Mouse (Mus musculus) bone marrow, adult 2 months (tissue): ENCODE data around the gene Eif2d. TPM values are rescaled to one million over a fixed set of nuclear protein-coding genes. Genes with fewer than 3 reads are reported as not detected.

ENCODE experiments used
- H3K27ac ChIP-seq: fragments of 200-500 bp; 2 replicates; pipeline ENCODE4 v1.5.1; 2012; ENCODE audit warnings: low read depth, mild to moderate bottlenecking, control low read depth, inconsistent platforms, low read length; ENCODE audit not compliant: control insufficient read depth, poor library complexity, insufficient read depth
- H3K4me1 ChIP-seq: fragments of 200-500 bp; 2 replicates; pipeline ENCODE4 v1.6.1; 2011; ENCODE audit warnings: low read length; ENCODE audit not compliant: control insufficient read depth, insufficient read depth
- H3K4me3 ChIP-seq: fragments of 200-500 bp; replicated peaks from 2 replicates; pipeline ENCODE3; 2011; ENCODE audit warnings: mild to moderate bottlenecking, low read depth, low read length, control low read depth; ENCODE audit not compliant: control insufficient read depth
- CTCF ChIP-seq: fragments of 200-500 bp; IDR thresholded peaks from 2 replicates; pipeline ENCODE4 v1.5.1; 2011; ENCODE audit warnings: low read length, control low read depth; ENCODE audit not compliant: control insufficient read depth, insufficient read depth
- POLR2A ChIP-seq: fragments of 200-500 bp; IDR thresholded peaks from 2 replicates; pipeline ENCODE4 v1.6.1; 2011; ENCODE audit warnings: low read depth, mild to moderate bottlenecking, control low read depth, low read length, borderline replicate concordance; ENCODE audit not compliant: control insufficient read depth
- WGBS: fragments of 180-500 bp; shearing (Covaris S2); methylation state at CpG from one replicate; pipeline ENCODE4 v1.1.7; 2018; 5-methylcytosine and 5-hydroxymethylcytosine counted together
- polyA plus RNA-seq: library from polyadenylated mRNA; stranded (reverse); fragments of >200 nt; gene quantifications from 2 replicates; pipeline ENCODE4 v1.2.4, GENCODE M21; 2011; ENCODE audit warnings: low replicate concordance; ENCODE audit not compliant: missing spikeins, insufficient read depth, insufficient read length

Eif2d gene
- polyA plus RNA-seq, 1 experiment = 25.3 TPM

DNA sequence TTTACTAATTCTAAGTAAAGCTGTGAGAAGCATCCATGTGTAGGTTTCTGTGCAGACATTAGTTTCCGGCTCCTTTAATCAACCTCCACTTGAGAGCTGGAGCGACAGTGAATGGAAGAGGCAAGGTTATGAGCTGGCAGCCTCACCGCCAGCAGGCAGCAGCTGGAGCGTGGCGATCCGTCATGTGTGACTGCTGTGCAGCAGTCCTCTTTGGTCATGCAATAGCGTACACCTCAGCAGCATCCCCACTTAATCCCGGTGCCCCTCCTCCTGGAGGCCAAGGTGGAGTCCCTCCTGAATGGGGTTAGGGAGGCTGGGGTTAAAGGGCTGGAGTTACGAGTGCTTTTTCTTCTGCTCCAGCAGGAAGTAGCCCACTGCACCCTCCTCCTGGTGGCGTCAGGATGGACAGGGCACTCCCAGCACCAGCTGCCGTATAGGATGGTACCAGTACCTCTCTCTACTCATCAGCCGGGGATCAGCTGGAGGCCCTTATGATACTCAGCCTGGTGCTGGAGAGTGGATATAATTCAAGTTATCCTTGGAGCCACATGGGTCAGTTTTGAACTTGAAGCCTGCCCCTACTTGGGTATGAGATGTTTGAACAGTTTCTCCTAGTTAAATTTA is 72.0 kb downstream of the Eif2d start:
- no peak overlapping the region for H3K4me3 ChIP-seq
- no peaks in the 10 kb centered on the region for H3K4me1 ChIP-seq
- 78% methylated on average over 12 of the region's 12 CpGs for WGBS
- TF ChIP-seq CTCF (no peak), POLR2A (no peak)
- no peak overlapping the region; the same call in 1 of the 2 replicates for H3K27ac ChIP-seq

- H3K4me1 ChIP-seq = no peaks in the 10 kb centered on the region
- WGBS = 64% methylated on average over 7 of the region's 7 CpGs
- TF ChIP-seq POLR2A (no peak), CTCF (no peak)
- H3K4me3 ChIP-seq = no peak overlapping the region
- no peak overlapping the region for H3K27ac ChIP-seq
These were observed 75.2 kb downstream of the Eif2d start for GRCm38 (mm10) chr1:131228225-131228624.

GRCm38 (mm10) chr1:131228659-131229058 is 75.7 kb downstream of the Eif2d start:
- Histone ChIP-seq H3K4me3 (no peak overlapping the region), H3K27ac (no peak overlapping the region), H3K4me1 (no peaks in the 10 kb centered on the region)
- TF ChIP-seq CTCF = no peak
- no peak for TF ChIP-seq POLR2A
- 58% methylated on average over 5 of the region's 5 CpGs for WGBS

DNA sequence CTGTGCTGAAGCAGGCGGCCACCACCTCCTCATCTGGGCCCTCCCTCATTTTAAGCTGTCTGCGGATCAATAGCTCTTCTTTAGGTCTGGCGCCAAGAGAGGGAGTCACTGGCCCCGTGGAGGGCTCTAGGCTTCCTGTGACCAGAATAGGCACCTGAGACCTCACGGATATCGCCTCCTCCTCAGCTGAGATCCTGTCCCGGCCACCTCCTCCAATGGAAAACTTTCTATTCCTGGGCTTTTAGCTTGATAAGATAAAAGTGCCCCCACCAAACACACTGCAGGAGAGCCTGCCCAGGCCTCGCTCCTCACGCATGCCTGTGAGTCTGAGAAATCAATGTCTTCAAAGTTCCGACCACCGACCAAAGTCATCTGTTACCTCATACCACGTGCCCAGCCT is 80.5 kb downstream of the Eif2d start:
- WGBS = 80% methylated on average over 12 of the region's 12 CpGs
- no peak for TF ChIP-seq POLR2A
- no peak for TF ChIP-seq CTCF

GRCm38 (mm10) chr1:131236077-131236476 is 83.1 kb downstream of the Eif2d start:
- no peak for TF ChIP-seq POLR2A
- no peak for TF ChIP-seq CTCF
- 42% methylated on average over 7 of the region's 7 CpGs for WGBS
- Histone ChIP-seq H3K4me1 (peaks cover 4% of the 10 kb centered on the region; the same call in 1 of the 2 replicates), H3K27ac (no peak overlapping the region), H3K4me3 (no peak overlapping the region)

More for the DNA sequence above, 80.5 kb downstream of the Eif2d start:
- peaks cover 3% of the 10 kb centered on the region; the same call in 1 of the 2 replicates for H3K4me1 ChIP-seq
- H3K27ac ChIP-seq = no peak overlapping the region
- no peak overlapping the region for H3K4me3 ChIP-seq

Other genes with a start within 250 kb of the Eif2d start
- gene Il20, start 241.7 kb upstream of the Eif2d start, polyA plus RNA-seq = not detected in 2 replicates
- gene Il19, start 213.1 kb upstream of the Eif2d start, polyA plus RNA-seq = not detected in 2 replicates
- gene Il10, start 133.3 kb upstream of the Eif2d start, polyA plus RNA-seq = 1.1 TPM in 1 of 2 replicates, not detected in the other
- gene Mapkapk2, start 55.4 kb upstream of the Eif2d start, polyA plus RNA-seq = 22.7 and 38.1 TPM in 2 replicates
- 7.5 and 13.4 TPM in 2 replicates for gene Dyrk3, start 14.8 kb upstream of the Eif2d start, polyA plus RNA-seq
- 12.7 and 21.8 TPM in 2 replicates for gene Rassf5, start 92.1 kb downstream of the Eif2d start, polyA plus RNA-seq
- 12.8 and 40.9 TPM in 2 replicates for gene Ikbke, start 126.4 kb downstream of the Eif2d start, polyA plus RNA-seq